Mouse (Mus musculus) midbrain, postnatal 0 days (tissue): ENCODE measurements around the gene Cabcoco1. TPM values are rescaled to one million over a fixed set of nuclear protein-coding genes. Genes with fewer than 3 reads are reported as not detected.
A peak's percentile ranks its signal among the peaks of the same experiment; 100 is the strongest.

Experiments used
- ATAC-seq: fragments of 200-750 bp; cut with Nextera tagmentation; 2 replicates; pipeline ENCODE4 v1.8.0; 2017; ENCODE audit warnings: moderate number of reproducible peaks, mild to moderate bottlenecking, moderate TSS enrichment, moderate library complexity; ENCODE audit not compliant: low FRiP score
- DNase-seq: peaks from one replicate; pipeline ENCODE4 v3.0.0-alpha.2; 2015; ENCODE audit warnings: low spot score
- H3K27ac ChIP-seq: fragments of 300-500 bp; sonication (generic); 2 replicates; pipeline ENCODE4 v1.5.1; 2014; ENCODE audit warnings: low read depth, mild to moderate bottlenecking, low read length, mixed read lengths
- H3K27me3 ChIP-seq: fragments of 300-500 bp; sonication (generic); 2 replicates; pipeline ENCODE4 v1.6.1; 2014; ENCODE audit warnings: low read length, control low read depth, mixed read lengths; ENCODE audit not compliant: insufficient read depth
- H3K36me3 ChIP-seq: fragments of 300-500 bp; sonication (generic); 2 replicates; pipeline ENCODE4 v1.6.1; 2014; ENCODE audit warnings: low read length, control low read depth, mixed read lengths; ENCODE audit not compliant: insufficient read depth
- H3K4me1 ChIP-seq: fragments of 300-500 bp; sonication (generic); 2 replicates; pipeline ENCODE4 v1.6.1; 2014; ENCODE audit warnings: mild to moderate bottlenecking, control low read depth, antibody characterized with exemption, low read length, mixed read lengths; ENCODE audit not compliant: insufficient read depth
- H3K4me2 ChIP-seq: fragments of 300-500 bp; sonication (generic); 2 replicates; pipeline ENCODE4 v1.6.1; 2014; ENCODE audit warnings: low read depth, mild to moderate bottlenecking, low read length, mixed read lengths; ENCODE audit not compliant: poor library complexity, severe bottlenecking
- H3K4me3 ChIP-seq: fragments of 300-500 bp; sonication (generic); 2 replicates; pipeline ENCODE4 v1.5.1; 2014; ENCODE audit warnings: low read depth, mild to moderate bottlenecking, low read length, moderate library complexity
- H3K9ac ChIP-seq: fragments of 300-500 bp; sonication (generic); replicated peaks from 2 replicates; pipeline ENCODE4 v1.6.1; 2014; ENCODE audit warnings: mild to moderate bottlenecking, low read length, moderate library complexity, mixed read lengths; ENCODE audit not compliant: poor library complexity, severe bottlenecking
- H3K9me3 ChIP-seq: fragments of 300-500 bp; sonication (generic); 2 replicates; pipeline ENCODE4 v1.6.1; 2016; ENCODE audit warnings: low read length, control low read depth
- CTCF ChIP-seq: IDR thresholded peaks from 2 replicates; pipeline ENCODE4 v1.5.1; 2016; ENCODE audit warnings: antibody characterized with exemption, mild to moderate bottlenecking
- WGBS: fragments of 180-500 bp; shearing (Covaris S2); extraction: QIAGEN DNeasy Blood & Tissue Kit; methylation state at CpG from one replicate; pipeline ENCODE4 v1.1.7; 2014; 5-methylcytosine and 5-hydroxymethylcytosine counted together
- polyA plus RNA-seq: library from polyadenylated mRNA; unstranded; fragments of >200 nt; fragmentation: Nextera tagmentation; extraction: Ambion mirVana; gene quantifications from 2 replicates; pipeline ENCODE4 v1.2.1, GENCODE M21; 2015
- total RNA-seq: library from RNA; depleted of rRNA; stranded (reverse); fragments of >200 nt; gene quantifications from 2 replicates; pipeline ENCODE4 v1.2.3, GENCODE M21; 2014

The Cabcoco1 gene
- total and polyA plus RNA-seq, 2 experiments from 2014 or later: 0.71 to 3.8 TPM

- ATAC-seq: no peak
- Histone ChIP-seq H3K36me3 (no peaks in the 10 kb centered on the region), H3K9ac (no peak overlapping the region), H3K4me2 (no peak overlapping the region), H3K27ac (no peak overlapping the region), H3K4me1 (no peaks in the 10 kb centered on the region), H3K27me3 (no peaks in the 10 kb centered on the region), H3K9me3 (no peaks in the 10 kb centered on the region), H3K4me3 (no peak overlapping the region)
- no peak for TF ChIP-seq CTCF
- DNase-seq: no peak
- WGBS: 93% methylated on average over 13 of the region's 13 CpGs
Observed at GRCm38 (mm10) chr10:68430929-68431328, 110.8 kb downstream of the Cabcoco1 start.

GRCm38 (mm10) chr10:68420393-68420920 lies 121.2 kb downstream of the Cabcoco1 start:
- no peak for ATAC-seq
- Histone ChIP-seq H3K36me3 (no peaks in the 10 kb centered on the region), H3K27ac (no peak overlapping the region), H3K9ac (no peak overlapping the region), H3K4me3 (no peak overlapping the region), H3K27me3 (no peaks in the 10 kb centered on the region), H3K4me1 (no peaks in the 10 kb centered on the region), H3K4me2 (no peak overlapping the region), H3K9me3 (no peaks in the 10 kb centered on the region)
- no peak for TF ChIP-seq CTCF
- DNase-seq: peak; percentile 7
- WGBS: 64% methylated on average over 7 of the region's 7 CpGs

GRCm38 (mm10) chr10:68419893-68420292 lies 121.8 kb downstream of the Cabcoco1 start:
- WGBS: 40% methylated on average over 2 of the region's 2 CpGs
- no peak overlapping the region for H3K27ac ChIP-seq
- no peak overlapping the region for H3K9ac ChIP-seq
- no peaks in the 10 kb centered on the region for H3K27me3 ChIP-seq
- ATAC-seq (no peak), DNase-seq (no peak)
- no peak for TF ChIP-seq CTCF
- no peaks in the 10 kb centered on the region for H3K4me1 ChIP-seq
- H3K4me3 ChIP-seq: no peak overlapping the region
- no peaks in the 10 kb centered on the region for H3K9me3 ChIP-seq
- H3K4me2 ChIP-seq: no peak overlapping the region
- no peaks in the 10 kb centered on the region for H3K36me3 ChIP-seq

GRCm38 (mm10) chr10:68417074-68417790 lies 124.5 kb downstream of the Cabcoco1 start:
- H3K27me3 ChIP-seq: no peaks in the 10 kb centered on the region
- H3K4me3 ChIP-seq: no peak overlapping the region
- no peak overlapping the region for H3K9ac ChIP-seq
- 91% methylated on average over 13 of the region's 13 CpGs for WGBS
- H3K4me1 ChIP-seq: no peaks in the 10 kb centered on the region
- H3K9me3 ChIP-seq: no peaks in the 10 kb centered on the region
- no peaks in the 10 kb centered on the region for H3K36me3 ChIP-seq
- no peak for TF ChIP-seq CTCF
- H3K27ac ChIP-seq: no peak overlapping the region
- DNase-seq (no peak), ATAC-seq (no peak)
- H3K4me2 ChIP-seq: no peak overlapping the region

GRCm38 (mm10) chr10:68405936-68406335 lies 135.8 kb downstream of the Cabcoco1 start:
- no peak for TF ChIP-seq CTCF
- no peaks in the 10 kb centered on the region for H3K9me3 ChIP-seq
- DNase-seq (no peak), ATAC-seq (no peak)
- 73% methylated on average over 4 of the region's 4 CpGs for WGBS
- H3K27ac ChIP-seq: no peak overlapping the region
- no peaks in the 10 kb centered on the region for H3K4me1 ChIP-seq
- no peaks in the 10 kb centered on the region for H3K36me3 ChIP-seq
- H3K4me3 ChIP-seq: no peak overlapping the region
- no peak overlapping the region for H3K4me2 ChIP-seq
- H3K27me3 ChIP-seq: no peaks in the 10 kb centered on the region
- H3K9ac ChIP-seq: no peak overlapping the region

GRCm38 (mm10) chr10:68396786-68397185 lies 144.9 kb downstream of the Cabcoco1 start:
- Histone ChIP-seq H3K9ac (no peak overlapping the region), H3K4me2 (no peak overlapping the region), H3K27me3 (no peaks in the 10 kb centered on the region), H3K36me3 (no peaks in the 10 kb centered on the region), H3K4me1 (no peaks in the 10 kb centered on the region; the same call in 1 of the 2 replicates), H3K27ac (no peak overlapping the region), H3K4me3 (no peak overlapping the region), H3K9me3 (no peaks in the 10 kb centered on the region)
- DNase-seq: no peak
- ATAC-seq: no peak
- no peak for TF ChIP-seq CTCF
- 78% methylated on average over 8 of the region's 8 CpGs for WGBS
